9 mouse cellular contexts compared by ENCODE assay signal in the genomic region with DNA sequence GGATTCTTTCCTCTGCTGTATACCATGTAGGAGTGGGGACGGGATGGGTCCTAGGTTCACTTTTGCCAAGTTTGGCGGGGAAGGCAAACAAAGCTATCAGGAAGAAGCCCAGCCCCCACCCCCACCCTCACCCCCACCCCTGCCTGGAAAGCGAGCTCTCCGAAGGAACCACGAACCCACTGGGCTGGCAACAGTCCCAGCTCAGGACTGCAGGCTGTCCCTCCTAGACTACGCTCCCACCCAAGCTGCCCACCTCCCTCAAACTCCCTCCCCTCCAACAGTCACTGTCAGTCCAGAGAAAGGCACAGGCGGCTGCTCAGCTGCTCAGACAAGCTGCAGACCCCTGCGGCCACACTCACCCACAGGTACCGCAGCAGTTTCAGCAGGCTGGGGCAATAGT. TPM values are rescaled to one million over a fixed set of nuclear protein-coding genes. Genes with fewer than 3 reads are reported as not detected.
DNase-seq lines count a peak whose midpoint lies in the region; ATAC-seq and TF ChIP-seq lines count a peak whose summit lies in the region.
"Had no signal": no experiment of that assay in that cellular context is flagged by ENCODE, and none has a peak within 500 bp of the region (broad histone marks: within the 10 kb centered on the region; RNA-seq: fewer than 3 reads in every experiment).

No protein-coding gene starts in this region.

- H3K27me3 ChIP-seq in heart, postnatal 0 days (ENCODE audit: control insufficient read depth, insufficient read depth, low read length), result peaks cover 4% of the 10 kb centered on the region; the same call in 1 of the 2 replicates
- H3K27me3 ChIP-seq in hindbrain, embryonic 15.5 days, result no peaks in the 10 kb centered on the region
- no peaks in the 10 kb centered on the region for H3K27me3 ChIP-seq in midbrain, embryonic 13.5 days

- 6% methylated on average over 9 of the region's 9 CpGs for WGBS in heart, postnatal 0 days
- 13% methylated on average over 9 of the region's 9 CpGs for WGBS in hindbrain, embryonic 15.5 days
- WGBS in midbrain, embryonic 13.5 days, result 27% methylated on average over 9 of the region's 9 CpGs

- ATAC-seq in heart, postnatal 0 days (ENCODE audit: insufficient read depth, low read depth), result no peak
- no peak for ATAC-seq in hindbrain, embryonic 15.5 days (ENCODE audit: low FRiP score, low read depth)
- no peak for ATAC-seq in midbrain, embryonic 13.5 days
- ATAC-seq in cerebellum, adult (ENCODE audit: insufficient number of reproducible peaks, low FRiP score, low TSS enrichment), result no peak

- intact Hi-C loops in left cerebral cortex, postnatal 14 days (cut with DNase I), result no loop called here

- TF ChIP-seq POLR2A in cortical plate, adult 2 months (IDR thresholded peaks at IDR 0.05; ENCODE audit: extremely low read depth, insufficient read depth, low read length), result no peak

- 0 out of 2 replicates have a peak overlapping the region, but pooled peaks have one; percentile 25 for H3K9ac ChIP-seq in heart, postnatal 0 days (replicated peaks; ENCODE audit: low read depth, low read length)
- 0 out of 2 replicates have a peak overlapping the region, but pooled peaks have one; percentile 25 for H3K9ac ChIP-seq in hindbrain, embryonic 15.5 days
- H3K9ac ChIP-seq in midbrain, embryonic 13.5 days (replicated peaks), result peak overlapping the region; percentile 28; the same call in 1 of the 2 replicates

- H3K27ac ChIP-seq in heart, postnatal 0 days (ENCODE audit: low read depth), result no peak overlapping the region
- no peak overlapping the region for H3K27ac ChIP-seq in cortical plate, adult 2 months (ENCODE audit: insufficient read depth, low read length)
- H3K27ac ChIP-seq in hindbrain, embryonic 15.5 days (replicated peaks), result no peak overlapping the region
- no peak overlapping the region for H3K27ac ChIP-seq in midbrain, embryonic 13.5 days

- DNase-seq in heart, postnatal 0 days (ENCODE audit: low spot score), result no peak
- DNase-seq in heart, postnatal 4 days, result no peak
- no peak for DNase-seq in left cerebral cortex, postnatal 14 days (ENCODE audit: low spot score in 2 of 2)
- DNase-seq in B cell, adult 2 months, result no peak

- H3K4me2 ChIP-seq in heart, postnatal 0 days (ENCODE audit: low read depth, low read length), result peak overlapping the region; percentile 48
- peak overlapping the region; percentile 44 for H3K4me2 ChIP-seq in hindbrain, embryonic 15.5 days
- peak overlapping the region; percentile 36; the same call in 1 of the 2 replicates for H3K4me2 ChIP-seq in midbrain, embryonic 13.5 days (replicated peaks)

- no peak for TF ChIP-seq CTCF in heart, postnatal 0 days (IDR thresholded peaks at IDR 0.05; ENCODE audit: low read depth)
- TF ChIP-seq CTCF in cortical plate, adult 2 months (IDR thresholded peaks at IDR 0.05; ENCODE audit: extremely low read depth, insufficient read depth, low read length), result no peak

- no peaks in the 10 kb centered on the region for H3K9me3 ChIP-seq in heart, postnatal 0 days (replicated peaks; ENCODE audit: control insufficient read depth, low read length)
- no peaks in the 10 kb centered on the region for H3K9me3 ChIP-seq in hindbrain, embryonic 15.5 days
- H3K9me3 ChIP-seq in midbrain, embryonic 13.5 days, result no peaks in the 10 kb centered on the region

- H3K4me1 ChIP-seq in heart, postnatal 0 days (ENCODE audit: control insufficient read depth, insufficient read depth), result peaks cover 16% of the 10 kb centered on the region
- H3K4me1 ChIP-seq in cortical plate, adult 2 months (ENCODE audit: control insufficient read depth, insufficient read depth, low read length), result peaks cover 8% of the 10 kb centered on the region
- H3K4me1 ChIP-seq in hindbrain, embryonic 15.5 days (replicated peaks), result peaks cover 32% of the 10 kb centered on the region
- peaks cover 41% of the 10 kb centered on the region for H3K4me1 ChIP-seq in midbrain, embryonic 13.5 days (replicated peaks)

- H3K4me3 ChIP-seq in heart, postnatal 0 days (ENCODE audit: low read depth, low read length), result peak overlapping the region; percentile 18
- H3K4me3 ChIP-seq in cortical plate, adult 2 months (ENCODE audit: insufficient read depth, low read length), result peak overlapping the region; percentile 12; the same call in 1 of the 2 replicates
- H3K4me3 ChIP-seq in hindbrain, embryonic 15.5 days, result peak overlapping the region; percentile 19
- H3K4me3 ChIP-seq in midbrain, embryonic 13.5 days (replicated peaks), result no peak overlapping the region

- H3K36me3 ChIP-seq in heart, postnatal 0 days (replicated peaks; ENCODE audit: control insufficient read depth, insufficient read depth, low read length), result no peaks in the 10 kb centered on the region
- H3K36me3 ChIP-seq in hindbrain, embryonic 15.5 days, result no peaks in the 10 kb centered on the region
- no peaks in the 10 kb centered on the region for H3K36me3 ChIP-seq in midbrain, embryonic 13.5 days

- TF ChIP-seq EP300 in heart, postnatal 0 days (IDR thresholded peaks at IDR 0.05; ENCODE audit: low read depth), result no peak

RNA-seq across cellular contexts. Expression of a gene that starts 58.3 kb away (rescaled TPM):
- 17.0 and 18.9 TPM in 2 replicates for total RNA-seq in heart, postnatal 0 days (2014; rRNA removed; ENCODE audit: low replicate concordance)
- 8.1 and 10.2 TPM in 2 replicates for polyA plus RNA-seq in heart, postnatal 0 days (2015; fragmentation: Nextera tagmentation; extraction: Ambion mirVana)
- total RNA-seq in heart, postnatal 4 days (2021), result 10 to 100 TPM; 46.8 to 48.3 TPM
- polyA plus RNA-seq in cortical plate, adult 2 months (2012; rRNA removed), result 25.4 and 28.2 TPM in 2 replicates
- 3.8 and 3.9 TPM in 2 replicates for polyA plus RNA-seq in hindbrain, embryonic 15.5 days (2015; fragmentation: Nextera tagmentation; extraction: Ambion mirVana)
- 2.4 and 2.7 TPM in 2 replicates for polyA plus RNA-seq in midbrain, embryonic 13.5 days (2015; fragmentation: Nextera tagmentation; extraction: Ambion mirVana)
- total RNA-seq in left cerebral cortex, postnatal 14 days (2021), result 10 to 100 TPM; 55.8 to 63.6 TPM
- total RNA-seq: MEL had no signal
